Mouse (Mus musculus) hindbrain, embryonic 16.5 days (tissue): ENCODE measurements around the gene Mapk9. TPM values are rescaled to one million over a fixed set of nuclear protein-coding genes. Genes with fewer than 3 reads are reported as not detected.

ENCODE experiments used
- ATAC-seq: fragments of 200-750 bp; cut with Nextera tagmentation; 2 replicates; pipeline ENCODE4 v1.8.0; 2017; ENCODE audit warnings: moderate TSS enrichment, moderate library complexity
- H3K27ac ChIP-seq: fragments of 300-500 bp; sonication (generic); 2 replicates; pipeline ENCODE4 v1.5.1; 2014; ENCODE audit warnings: low read depth, mild to moderate bottlenecking, control low read depth, low read length, moderate library complexity
- H3K27me3 ChIP-seq: fragments of 300-500 bp; sonication (generic); replicated peaks from 2 replicates; pipeline ENCODE4 v1.6.1; 2014; ENCODE audit warnings: low read length; ENCODE audit not compliant: control insufficient read depth, insufficient read depth
- H3K36me3 ChIP-seq: fragments of 300-500 bp; sonication (generic); 2 replicates; pipeline ENCODE4 v1.6.1; 2014; ENCODE audit warnings: mild to moderate bottlenecking, low read length, moderate library complexity, mixed read lengths; ENCODE audit not compliant: control insufficient read depth, insufficient read depth
- H3K4me1 ChIP-seq: fragments of 300-500 bp; sonication (generic); 2 replicates; pipeline ENCODE4 v1.6.1; 2014; ENCODE audit warnings: low read depth, low read length; ENCODE audit not compliant: control insufficient read depth, insufficient read depth
- H3K4me2 ChIP-seq: fragments of 300-500 bp; sonication (generic); 2 replicates; pipeline ENCODE4 v1.6.1; 2014; ENCODE audit warnings: mild to moderate bottlenecking, low read length, control low read depth, moderate library complexity
- H3K4me3 ChIP-seq: fragments of 300-500 bp; sonication (generic); 2 replicates; pipeline ENCODE4 v1.5.1; 2014; ENCODE audit warnings: mild to moderate bottlenecking, low read length, control low read depth, moderate library complexity
- H3K9ac ChIP-seq: fragments of 300-500 bp; sonication (generic); 2 replicates; pipeline ENCODE4 v1.6.1; 2014; ENCODE audit warnings: low read depth, mild to moderate bottlenecking, control low read depth, low read length, moderate library complexity
- H3K9me3 ChIP-seq: fragments of 300-500 bp; sonication (generic); 2 replicates; pipeline ENCODE4 v1.6.1; 2014; ENCODE audit warnings: mild to moderate bottlenecking, low read length, moderate library complexity; ENCODE audit not compliant: control insufficient read depth
- WGBS: fragments of 180-500 bp; shearing (Covaris S2); extraction: QIAGEN DNeasy Blood & Tissue Kit; methylation state at CpG from one replicate; pipeline ENCODE4 v1.1.7; 2014; 5-methylcytosine and 5-hydroxymethylcytosine counted together
- polyA plus RNA-seq: library from polyadenylated mRNA; unstranded; fragments of >200 nt; fragmentation: Nextera tagmentation; extraction: Ambion mirVana; gene quantifications from 2 replicates; pipeline ENCODE4 v1.2.1, GENCODE M21; 2015

The Mapk9 gene
- polyA plus RNA-seq, 1 experiment from 2014 or later, result 69.0 TPM

GRCm38 (mm10) chr11:49845958-49846357 lies 593 bp upstream of the Mapk9 start:
- no peaks in the 10 kb centered on the region for H3K27me3 ChIP-seq
- 36% methylated on average over 11 of the region's 11 CpGs for WGBS
- ATAC-seq, result no peak
- H3K9me3 ChIP-seq, result no peaks in the 10 kb centered on the region
- H3K4me3 ChIP-seq, result peak overlapping the region; percentile 85
- H3K27ac ChIP-seq, result peak overlapping the region; percentile 79
- peak overlapping the region; percentile 74 for H3K9ac ChIP-seq
- peak overlapping the region; percentile 71 for H3K4me2 ChIP-seq
- peaks cover 23% of the 10 kb centered on the region for H3K4me1 ChIP-seq
- H3K36me3 ChIP-seq, result peaks cover 2% of the 10 kb centered on the region; the same call in 1 of the 2 replicates

- H3K27ac ChIP-seq, result peak overlapping the region; percentile 87
- H3K4me2 ChIP-seq, result peak overlapping the region; percentile 73
- no peaks in the 10 kb centered on the region for H3K27me3 ChIP-seq
- peaks cover 23% of the 10 kb centered on the region for H3K4me1 ChIP-seq
- peaks cover 2% of the 10 kb centered on the region; the same call in 1 of the 2 replicates for H3K36me3 ChIP-seq
- no peaks in the 10 kb centered on the region for H3K9me3 ChIP-seq
- WGBS, result 8% methylated on average over 29 of the region's 29 CpGs
- H3K9ac ChIP-seq, result peak overlapping the region; percentile 94
- peak overlapping the region; percentile 85 for H3K4me3 ChIP-seq
- ATAC-seq, result peak; percentile 1; the same call in 1 of the 2 replicates
These were observed 690 bp downstream of the Mapk9 start for GRCm38 (mm10) chr11:49847071-49847810.

- H3K4me3 ChIP-seq, result peak overlapping the region; percentile 85
- peak overlapping the region; percentile 94 for H3K9ac ChIP-seq
- no peaks in the 10 kb centered on the region for H3K9me3 ChIP-seq
- H3K36me3 ChIP-seq, result peaks cover 2% of the 10 kb centered on the region; the same call in 1 of the 2 replicates
- peak overlapping the region; percentile 87 for H3K27ac ChIP-seq
- H3K27me3 ChIP-seq, result no peaks in the 10 kb centered on the region
- WGBS, result 70% methylated on average over 2 of the region's 2 CpGs
- H3K4me2 ChIP-seq, result peak overlapping the region; percentile 73
- ATAC-seq, result no peak
- peaks cover 23% of the 10 kb centered on the region for H3K4me1 ChIP-seq
These were observed 1.2 kb downstream of the Mapk9 start for GRCm38 (mm10) chr11:49847811-49848078.

- Histone ChIP-seq H3K9ac (peak overlapping the region; percentile 52), H3K36me3 (peaks cover 2% of the 10 kb centered on the region; the same call in 1 of the 2 replicates), H3K4me2 (peak overlapping the region; percentile 73), H3K4me3 (peak overlapping the region; percentile 85), H3K4me1 (peaks cover 23% of the 10 kb centered on the region), H3K9me3 (no peaks in the 10 kb centered on the region), H3K27me3 (no peaks in the 10 kb centered on the region), H3K27ac (peak overlapping the region; percentile 51; the same call in 1 of the 2 replicates)
- WGBS, result 51% methylated on average over 4 of the region's 4 CpGs
- no peak for ATAC-seq
These were observed 1.7 kb downstream of the Mapk9 start for GRCm38 (mm10) chr11:49848080-49848815.

- peaks cover 23% of the 10 kb centered on the region for H3K4me1 ChIP-seq
- no peak overlapping the region for H3K27ac ChIP-seq
- peaks cover 8% of the 10 kb centered on the region for H3K36me3 ChIP-seq
- H3K9ac ChIP-seq, result no peak overlapping the region
- H3K9me3 ChIP-seq, result no peaks in the 10 kb centered on the region
- H3K4me2 ChIP-seq, result no peak overlapping the region
- WGBS, result 83% methylated on average over 7 of the region's 7 CpGs
- no peaks in the 10 kb centered on the region for H3K27me3 ChIP-seq
- H3K4me3 ChIP-seq, result no peak overlapping the region
- no peak for ATAC-seq
These were observed 3.8 kb downstream of the Mapk9 start for GRCm38 (mm10) chr11:49850331-49850730.

- H3K4me3 ChIP-seq, result no peak overlapping the region
- 82% methylated on average over 5 of the region's 5 CpGs for WGBS
- no peak overlapping the region for H3K9ac ChIP-seq
- ATAC-seq, result no peak
- H3K4me2 ChIP-seq, result no peak overlapping the region
- H3K27me3 ChIP-seq, result no peaks in the 10 kb centered on the region
- H3K9me3 ChIP-seq, result no peaks in the 10 kb centered on the region
- peaks cover 9% of the 10 kb centered on the region for H3K36me3 ChIP-seq
- H3K27ac ChIP-seq, result no peak overlapping the region
- H3K4me1 ChIP-seq, result no peaks in the 10 kb centered on the region
These were observed 8.6 kb downstream of the Mapk9 start for GRCm38 (mm10) chr11:49855144-49855543.

GRCm38 (mm10) chr11:49861139-49861538 lies 14.6 kb downstream of the Mapk9 start:
- ATAC-seq, result no peak
- Histone ChIP-seq H3K36me3 (peaks cover 9% of the 10 kb centered on the region), H3K4me3 (no peak overlapping the region), H3K27me3 (no peaks in the 10 kb centered on the region), H3K4me1 (no peaks in the 10 kb centered on the region), H3K9ac (no peak overlapping the region), H3K9me3 (no peaks in the 10 kb centered on the region), H3K27ac (no peak overlapping the region), H3K4me2 (no peak overlapping the region)
- WGBS, result 95% methylated on average over 4 of the region's 4 CpGs

- peaks cover 12% of the 10 kb centered on the region for H3K36me3 ChIP-seq
These were observed 17.4 kb downstream of the Mapk9 start for GRCm38 (mm10) chr11:49863926-49864325.

GRCm38 (mm10) chr11:49867320-49867719 lies 20.8 kb downstream of the Mapk9 start:
- H3K9me3 ChIP-seq, result no peaks in the 10 kb centered on the region
- no peak overlapping the region for H3K27ac ChIP-seq
- no peaks in the 10 kb centered on the region for H3K27me3 ChIP-seq
- 87% methylated on average over 5 of the region's 5 CpGs for WGBS
- peaks cover 22% of the 10 kb centered on the region for H3K36me3 ChIP-seq
- ATAC-seq, result no peak
- H3K9ac ChIP-seq, result no peak overlapping the region
- no peak overlapping the region for H3K4me2 ChIP-seq
- H3K4me3 ChIP-seq, result no peak overlapping the region
- no peaks in the 10 kb centered on the region for H3K4me1 ChIP-seq

More at GRCm38 (mm10) chr11:49863926-49864325, 17.4 kb downstream of the Mapk9 start:
- no peak overlapping the region for H3K4me2 ChIP-seq
- H3K9ac ChIP-seq, result no peak overlapping the region
- H3K9me3 ChIP-seq, result no peaks in the 10 kb centered on the region
- no peak overlapping the region for H3K4me3 ChIP-seq
- no peak for ATAC-seq
- no peaks in the 10 kb centered on the region for H3K27me3 ChIP-seq
- no peaks in the 10 kb centered on the region for H3K4me1 ChIP-seq
- no peak overlapping the region for H3K27ac ChIP-seq
